Mouse (Mus musculus) lung, postnatal 0 days (tissue): ENCODE data around the gene 5730480H06Rik. TPM values are rescaled to one million over a fixed set of nuclear protein-coding genes. Genes with fewer than 3 reads are reported as not detected.

Source experiments
- ATAC-seq: fragments of 200-750 bp; cut with Nextera tagmentation; 2 replicates; pipeline ENCODE4 v1.8.0; 2017; ENCODE audit warnings: moderate library complexity
- DNase-seq: peaks from one replicate; pipeline ENCODE4 v3.0.0-alpha.2; 2016; ENCODE audit warnings: low spot score
- H3K27ac ChIP-seq: fragments of 300-500 bp; sonication (generic); 2 replicates; pipeline ENCODE4 v1.5.1; 2014; ENCODE audit warnings: antibody characterized with exemption, mild to moderate bottlenecking, low read length, mixed read lengths
- H3K27me3 ChIP-seq: fragments of 300-500 bp; sonication (generic); replicated peaks from 2 replicates; pipeline ENCODE4 v1.6.1; 2014; ENCODE audit warnings: low read length, mixed read lengths; ENCODE audit not compliant: insufficient read depth
- H3K36me3 ChIP-seq: fragments of 300-500 bp; sonication (generic); 2 replicates; pipeline ENCODE4 v1.6.1; 2014; ENCODE audit warnings: low read length, mixed read lengths; ENCODE audit not compliant: insufficient read depth
- H3K4me1 ChIP-seq: fragments of 300-500 bp; sonication (generic); 2 replicates; pipeline ENCODE4 v1.6.1; 2014; ENCODE audit warnings: antibody characterized with exemption, low read depth, low read length, mixed read lengths; ENCODE audit not compliant: insufficient read depth
- H3K4me2 ChIP-seq: fragments of 300-500 bp; sonication (generic); replicated peaks from 2 replicates; pipeline ENCODE4 v1.6.1; 2014; ENCODE audit warnings: low read depth, mild to moderate bottlenecking, low read length, moderate library complexity, mixed read lengths
- H3K4me3 ChIP-seq: fragments of 300-500 bp; sonication (generic); 2 replicates; pipeline ENCODE4 v1.5.1; 2014; ENCODE audit warnings: low read depth, low read length
- H3K9ac ChIP-seq: fragments of 300-500 bp; sonication (generic); replicated peaks from 2 replicates; pipeline ENCODE4 v1.6.1; 2014; ENCODE audit warnings: low read depth, mild to moderate bottlenecking
- H3K9me3 ChIP-seq: fragments of 300-500 bp; sonication (generic); 2 replicates; pipeline ENCODE4 v1.6.1; 2016; ENCODE audit warnings: low read length, mixed read lengths
- CTCF ChIP-seq: IDR thresholded peaks from 2 replicates; pipeline ENCODE4 v1.5.1; 2016; ENCODE audit warnings: antibody characterized with exemption, mild to moderate bottlenecking
- EP300 ChIP-seq: IDR thresholded peaks from 2 replicates; pipeline ENCODE4 v1.6.1; 2016; ENCODE audit warnings: antibody characterized with exemption, mild to moderate bottlenecking, control low read depth
- whole genome bisulfite sequencing: fragments of 180-500 bp; shearing (Covaris S2); extraction: QIAGEN DNeasy Blood & Tissue Kit; methylation state at CpG from one replicate; pipeline ENCODE4 v1.1.7; 2014; 5-methylcytosine and 5-hydroxymethylcytosine counted together
- polyA plus RNA-seq: library from polyadenylated mRNA; unstranded; fragments of >200 nt; fragmentation: Nextera tagmentation; extraction: Ambion mirVana; gene quantifications from 2 replicates; pipeline ENCODE4 v1.2.1, GENCODE M21; 2015

Gene 5730480H06Rik
- polyA plus RNA-seq, 1 experiment from 2014 or later: 12.8 TPM

- Histone ChIP-seq H3K4me2 (no peak overlapping the region), H3K36me3 (no peaks in the 10 kb centered on the region), H3K27me3 (no peaks in the 10 kb centered on the region), H3K4me1 (no peaks in the 10 kb centered on the region), H3K4me3 (no peak overlapping the region), H3K27ac (no peak overlapping the region), H3K9me3 (no peaks in the 10 kb centered on the region), H3K9ac (no peak overlapping the region)
- no peak for DNase-seq
- 79% methylated on average over 2 of the region's 2 CpGs for whole genome bisulfite sequencing
- ATAC-seq: no peak
- no peak for TF ChIP-seq CTCF
- TF ChIP-seq EP300: no peak
Measured at GRCm38 (mm10) chr5:48330817-48331216, 3.1 kb downstream of the 5730480H06Rik start.

- TF ChIP-seq CTCF: no peak
- TF ChIP-seq EP300: no peak
- DNase-seq (no peak), ATAC-seq (no peak)
- Histone ChIP-seq H3K9ac (no peak overlapping the region), H3K4me2 (no peak overlapping the region), H3K36me3 (no peaks in the 10 kb centered on the region), H3K27me3 (no peaks in the 10 kb centered on the region), H3K9me3 (no peaks in the 10 kb centered on the region), H3K27ac (no peak overlapping the region), H3K4me1 (no peaks in the 10 kb centered on the region), H3K4me3 (no peak overlapping the region)
- 58% methylated on average over 5 of the region's 5 CpGs for WGBS
Measured at GRCm38 (mm10) chr5:48331441-48331840, 3.7 kb downstream of the 5730480H06Rik start.

GRCm38 (mm10) chr5:48333407-48333806 lies 5.7 kb downstream of the 5730480H06Rik start:
- DNase-seq (no peak), ATAC-seq (no peak)
- WGBS: 88% methylated on average over 3 of the region's 3 CpGs
- Histone ChIP-seq H3K27me3 (no peaks in the 10 kb centered on the region), H3K4me2 (no peak overlapping the region), H3K9ac (no peak overlapping the region), H3K27ac (no peak overlapping the region), H3K4me1 (no peaks in the 10 kb centered on the region), H3K4me3 (no peak overlapping the region), H3K36me3 (no peaks in the 10 kb centered on the region), H3K9me3 (no peaks in the 10 kb centered on the region)
- TF ChIP-seq CTCF (no peak), EP300 (no peak)

GRCm38 (mm10) chr5:48333884-48334513 lies 6.2 kb downstream of the 5730480H06Rik start:
- H3K36me3 ChIP-seq: no peaks in the 10 kb centered on the region
- no peaks in the 10 kb centered on the region for H3K9me3 ChIP-seq
- no peaks in the 10 kb centered on the region for H3K4me1 ChIP-seq
- no peak overlapping the region for H3K9ac ChIP-seq
- TF ChIP-seq CTCF (no peak), EP300 (no peak)
- no peak overlapping the region for H3K27ac ChIP-seq
- no peak overlapping the region for H3K4me2 ChIP-seq
- no peaks in the 10 kb centered on the region for H3K27me3 ChIP-seq
- WGBS: 30% methylated on average over 9 of the region's 9 CpGs
- DNase-seq: no peak
- no peak overlapping the region for H3K4me3 ChIP-seq
- ATAC-seq: no peak

- DNase-seq (no peak), ATAC-seq (no peak)
- TF ChIP-seq EP300 (no peak), CTCF (no peak)
- Histone ChIP-seq H3K27me3 (no peaks in the 10 kb centered on the region), H3K4me2 (no peak overlapping the region), H3K4me1 (no peaks in the 10 kb centered on the region), H3K4me3 (no peak overlapping the region), H3K9ac (no peak overlapping the region), H3K36me3 (no peaks in the 10 kb centered on the region), H3K9me3 (no peaks in the 10 kb centered on the region), H3K27ac (no peak overlapping the region)
- 47% methylated on average over 7 of the region's 7 CpGs for WGBS
Measured at GRCm38 (mm10) chr5:48340808-48341433, 13.2 kb downstream of the 5730480H06Rik start.

- ATAC-seq (peak; percentile 78), DNase-seq (peak; percentile 86)
- WGBS: 20% methylated on average over 5 of the region's 5 CpGs
- Histone ChIP-seq H3K36me3 (no peaks in the 10 kb centered on the region), H3K4me2 (no peak overlapping the region), H3K4me1 (no peaks in the 10 kb centered on the region), H3K27ac (peak overlapping the region; percentile 33; the same call in 1 of the 2 replicates), H3K4me3 (no peak overlapping the region), H3K27me3 (no peaks in the 10 kb centered on the region), H3K9me3 (no peaks in the 10 kb centered on the region), H3K9ac (no peak overlapping the region)
- no peak for TF ChIP-seq EP300
- TF ChIP-seq CTCF: peak; percentile 66
Measured at GRCm38 (mm10) chr5:48345095-48345982, 17.6 kb downstream of the 5730480H06Rik start.
